Mouse (Mus musculus) heart, adult 11 months (tissue): ENCODE measurements at regions not wholly inside any gene's neighbourhood (a gene's known extent, or its start where the extent isn't known, plus 50 kb on each side); places are given as distances from the start of the nearest gene placed in this dataset.

Experiments
- DNase-seq: peaks from one replicate; pipeline ENCODE4 v3.0.0; 2022

- DNase-seq, result no peak
These were observed 136.4 kb upstream of the Catsperb start for GRCm38 (mm10) chr12:101268092-101268491.

- peak; percentile 64 for DNase-seq
These were observed 120.3 kb upstream of the Catsperb start for GRCm38 (mm10) chr12:101284195-101284594.

GRCm38 (mm10) chr12:101301872-101302271 lies 102.6 kb upstream of the Catsperb start:
- no peak for DNase-seq
